Mouse (Mus musculus) MEL (cell line): ENCODE measurements at regions not wholly inside any gene's neighbourhood (a gene's known extent, or its start where the extent isn't known, plus 50 kb on each side); places are given as distances from the start of the nearest gene placed in this dataset.

Experiments
- DNase-seq: peaks from one replicate; pipeline ENCODE4 v3.0.0; 2011; ENCODE audit warnings: low read depth, low spot score
- H3K27ac ChIP-seq: 2 replicates; pipeline ENCODE4 v1.5.1; 2012; ENCODE audit warnings: low read depth, mild to moderate bottlenecking, control low read depth, low read length, moderate library complexity; ENCODE audit not compliant: control insufficient read depth
- H3K27me3 ChIP-seq, 2 experiments: fragments of 150-350 bp in 1 of 2; sonication (generic) in 1 of 2; 2 replicates each; pipeline ENCODE4 v1.6.1; 2012; ENCODE audit warnings: low read length in 2 of 2, mild to moderate bottlenecking in 2 of 2, improper control_type of control experiment in 1 of 2, moderate library complexity in 1 of 2; ENCODE audit not compliant: insufficient read depth in 2 of 2, control insufficient read depth in 1 of 2
- H3K36me3 ChIP-seq, 2 experiments: 2 replicates each; pipeline ENCODE4 v1.6.1; 2012 to 2014; ENCODE audit warnings: low read length in 2 of 2, improper control_type of control experiment in 1 of 2, inconsistent platforms in 1 of 2, mild to moderate bottlenecking in 1 of 2; ENCODE audit not compliant: insufficient read depth in 2 of 2, control insufficient read depth in 1 of 2
- H3K4me1 ChIP-seq, 2 experiments: fragments of 150-350 bp in 1 of 2; sonication (generic) in 1 of 2; 2 replicates each; pipeline ENCODE4 v1.6.1; 2012; ENCODE audit warnings: low read length in 2 of 2, improper control_type of control experiment in 1 of 2, mild to moderate bottlenecking in 1 of 2; ENCODE audit not compliant: insufficient read depth in 2 of 2, control insufficient read depth in 1 of 2
- H3K4me3 ChIP-seq, 2 experiments: fragments of 150-350 bp in 1 of 2; sonication (generic) in 1 of 2; 2 replicates each; pipeline ENCODE4 v1.5.1; 2012; ENCODE audit warnings: low read depth in 2 of 2, low read length in 2 of 2, mild to moderate bottlenecking in 2 of 2, moderate library complexity in 2 of 2, control low read depth in 1 of 2, improper control_type of control experiment in 1 of 2; ENCODE audit not compliant: control insufficient read depth in 1 of 2, insufficient read depth in 1 of 2
- H3K79me2 ChIP-seq: 2 replicates; pipeline ENCODE4 v1.6.1; 2012; ENCODE audit warnings: mild to moderate bottlenecking, low read length, moderate library complexity; ENCODE audit not compliant: control insufficient read depth, poor library complexity, insufficient read depth
- H3K9ac ChIP-seq: 2 replicates; pipeline ENCODE4 v1.6.1; 2012; ENCODE audit warnings: low read depth, mild to moderate bottlenecking, control low read depth, low read length, moderate library complexity; ENCODE audit not compliant: control insufficient read depth, poor library complexity, severe bottlenecking
- H3K9me3 ChIP-seq: fragments of 150-350 bp; sonication (generic); replicated peaks from 2 replicates; pipeline ENCODE4 v1.6.1; 2012; ENCODE audit warnings: mild to moderate bottlenecking, low read length, improper control_type of control experiment, moderate library complexity; ENCODE audit not compliant: insufficient read depth
- CHD2 ChIP-seq: IDR thresholded peaks from 2 replicates; pipeline ENCODE4 v1.6.1; 2011; ENCODE audit warnings: low read length, improper control_type of control experiment
- CTCF ChIP-seq, 3 experiments: IDR thresholded peaks in 2 of 3; conservative IDR thresholded peaks in 1 of 3; 2 replicates each; pipeline ENCODE4 v1.5.1; 2011 to 2012; ENCODE audit warnings: low read length in 3 of 3, low read depth in 2 of 3, mild to moderate bottlenecking in 2 of 3, improper control_type of control experiment in 1 of 3, inconsistent platforms in 1 of 3, mixed read lengths in 1 of 3, moderate library complexity in 1 of 3; ENCODE audit not compliant: control insufficient read depth in 1 of 3, insufficient read depth in 1 of 3, poor library complexity in 1 of 3, severe bottlenecking in 1 of 3
- ELF1 ChIP-seq: IDR thresholded peaks from 2 replicates; pipeline ENCODE4 v1.6.1; 2014; ENCODE audit warnings: low read depth, mild to moderate bottlenecking, inconsistent platforms, low read length, improper control_type of control experiment, moderate library complexity
- EP300 ChIP-seq, 2 experiments: IDR thresholded peaks; 2 replicates each; pipeline ENCODE4 v1.6.1; 2011; ENCODE audit warnings: improper control_type of control experiment in 2 of 2, low read length in 2 of 2, low read depth in 1 of 2, mild to moderate bottlenecking in 1 of 2
- ETS1 ChIP-seq: IDR thresholded peaks from 2 replicates; pipeline ENCODE4 v1.6.1; 2012; ENCODE audit warnings: low read depth, mild to moderate bottlenecking, inconsistent platforms, low read length, improper control_type of control experiment, moderate library complexity
- GATA1 ChIP-seq: IDR thresholded peaks from 2 replicates; pipeline ENCODE4 v1.6.1; 2011; ENCODE audit warnings: low read depth, low read length, improper control_type of control experiment
- HCFC1 ChIP-seq: IDR thresholded peaks from 2 replicates; pipeline ENCODE4 v1.6.1; 2012; ENCODE audit warnings: low read depth, mild to moderate bottlenecking, inconsistent platforms, low read length, improper control_type of control experiment, moderate library complexity
- JUND ChIP-seq: IDR thresholded peaks from 2 replicates; pipeline ENCODE4 v1.6.1; 2011; ENCODE audit warnings: low read depth, mild to moderate bottlenecking, improper control_type of control experiment, low read length
- MAFK ChIP-seq: IDR thresholded peaks from 2 replicates; pipeline ENCODE4 v1.6.1; 2011; ENCODE audit warnings: low read depth, mild to moderate bottlenecking, low read length, improper control_type of control experiment, borderline replicate concordance
- MAX ChIP-seq: IDR thresholded peaks from 2 replicates; pipeline ENCODE4 v1.6.1; 2011; ENCODE audit warnings: low read length, improper control_type of control experiment
- MEF2A ChIP-seq: IDR thresholded peaks from 2 replicates; pipeline ENCODE4 v1.6.1; 2014; ENCODE audit warnings: low read depth, mild to moderate bottlenecking, inconsistent platforms, low read length, improper control_type of control experiment; ENCODE audit not compliant: poor library complexity, insufficient replicate concordance, severe bottlenecking; ENCODE audit errors: extremely low read depth
- MYC ChIP-seq: IDR thresholded peaks from 2 replicates; pipeline ENCODE4 v1.6.1; 2011; ENCODE audit warnings: low read depth, mild to moderate bottlenecking, low read length, improper control_type of control experiment, moderate library complexity
- RCOR1 ChIP-seq: IDR thresholded peaks from 2 replicates; pipeline ENCODE4 v1.6.1; 2012; ENCODE audit warnings: low read depth, mild to moderate bottlenecking, inconsistent platforms, low read length, improper control_type of control experiment
- SIN3A ChIP-seq: IDR thresholded peaks from 2 replicates; pipeline ENCODE4 v1.6.1; 2012; ENCODE audit warnings: low read length, improper control_type of control experiment, inconsistent platforms
- SMC3 ChIP-seq: IDR thresholded peaks from 2 replicates; pipeline ENCODE4 v1.6.1; 2011; ENCODE audit warnings: low read depth, low read length, improper control_type of control experiment
- TAL1 ChIP-seq: IDR thresholded peaks from 2 replicates; pipeline ENCODE4 v1.6.1; 2012; ENCODE audit warnings: mild to moderate bottlenecking, inconsistent platforms, low read length, moderate library complexity, mixed read lengths
- TBP ChIP-seq: IDR thresholded peaks from 2 replicates; pipeline ENCODE4 v1.8.0; 2011; ENCODE audit warnings: low read depth, low read length, improper control_type of control experiment
- TCF12 ChIP-seq: IDR thresholded peaks from 2 replicates; pipeline ENCODE4 v1.6.1; 2014; ENCODE audit warnings: low read depth, mild to moderate bottlenecking, inconsistent platforms, low read length, improper control_type of control experiment, moderate library complexity
- USF1 ChIP-seq: IDR thresholded peaks from 2 replicates; pipeline ENCODE4 v1.6.1; 2014; ENCODE audit warnings: low read depth, mild to moderate bottlenecking, inconsistent platforms, low read length, improper control_type of control experiment, moderate library complexity
- ZNF384 ChIP-seq: IDR thresholded peaks from 2 replicates; pipeline ENCODE4 v1.6.1; 2012; ENCODE audit warnings: low read depth, mild to moderate bottlenecking, inconsistent platforms, low read length, improper control_type of control experiment

DNA sequence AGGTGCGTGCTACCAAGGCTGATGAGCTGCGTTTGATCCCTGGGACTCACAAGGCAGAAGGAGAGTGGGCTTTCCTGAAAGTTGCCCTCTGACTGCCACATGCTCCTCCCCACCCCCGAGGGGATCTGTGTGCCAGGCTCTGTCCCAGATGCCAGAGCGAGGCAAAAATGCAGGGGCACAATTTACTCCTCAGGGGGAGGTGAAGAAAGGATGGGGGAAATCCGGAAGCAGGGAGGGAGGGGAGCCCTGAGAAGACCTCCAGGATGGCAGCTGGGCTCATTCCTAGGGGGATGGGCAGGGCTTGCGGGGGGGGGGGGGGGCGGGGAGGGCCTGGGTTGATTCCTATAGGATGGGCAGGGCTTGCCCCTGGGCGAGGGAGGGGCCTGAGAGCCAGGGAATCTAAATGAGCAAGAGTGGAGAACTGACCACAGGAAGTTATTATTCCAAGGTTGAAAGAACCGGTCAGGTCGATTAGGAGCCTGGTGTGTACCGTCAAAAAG, 257.5 kb downstream of the Gm49356 start:
- Histone ChIP-seq H3K79me2 (no peaks in the 10 kb centered on the region), H3K4me1 (peaks cover 0 to 14% of the 10 kb centered on the region in 2 experiments; a peak in 2 of 4 replicates), H3K9ac (no peak overlapping the region), H3K27me3 (no peaks in the 10 kb centered on the region), H3K27ac (no peak overlapping the region), H3K36me3 (peaks cover 0 to 3% of the 10 kb centered on the region in 2 experiments; a peak in 1 of 4 replicates), H3K9me3 (no peaks in the 10 kb centered on the region), H3K4me3 (no peak overlapping the region)
- DNase-seq: no peak
- TF ChIP-seq MEF2A: no peak
- no peak for TF ChIP-seq MYC
- TF ChIP-seq RCOR1: no peak
- no peak for TF ChIP-seq TAL1
- TF ChIP-seq CHD2: no peak
- TF ChIP-seq SMC3: no peak
- TF ChIP-seq MAX: no peak
- TF ChIP-seq ELF1: no peak
- no peak for TF ChIP-seq ZNF384
- TF ChIP-seq MAFK: no peak
- TF ChIP-seq TBP: no peak
- TF ChIP-seq TCF12: no peak
- TF ChIP-seq SIN3A: no peak
- TF ChIP-seq USF1: no peak
- no peak for TF ChIP-seq ETS1
- TF ChIP-seq HCFC1: no peak
- no peak for TF ChIP-seq CTCF (IDR thresholded peaks at IDR 0.05 in 2 of 3, conservative IDR thresholded peaks at IDR 0.05 in 1 of 3; ENCODE audit: control insufficient read depth in 1 of 3, insufficient read depth in 1 of 3, low read depth in 2 of 3, low read length in 3 of 3, poor library complexity in 1 of 3, severe bottlenecking in 1 of 3)
- no peak for TF ChIP-seq EP300 (IDR thresholded peaks at IDR 0.05; ENCODE audit: low read depth in 1 of 2, low read length in 2 of 2)
- TF ChIP-seq, all 39 proteins: peak for 0

DNA sequence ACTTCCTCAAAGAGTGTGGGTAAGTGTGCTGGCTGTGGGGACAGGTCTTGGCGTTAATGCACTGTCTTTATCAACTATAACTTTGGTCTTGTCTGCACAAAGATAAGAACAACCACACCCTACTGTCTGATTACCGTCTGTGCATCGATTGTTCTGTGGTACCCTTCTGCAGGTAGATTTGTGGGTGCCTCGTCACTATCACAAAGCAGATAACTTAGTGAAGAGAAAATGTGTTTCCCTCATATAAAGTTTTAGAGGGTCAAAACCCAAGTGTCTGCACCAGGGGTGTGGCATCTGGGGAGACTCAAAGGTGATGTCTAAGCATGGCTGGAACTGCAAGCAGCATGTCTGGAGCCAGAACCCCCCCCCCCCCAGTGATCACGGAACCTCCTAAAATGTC, 259.4 kb downstream of the Gm49356 start:
- Histone ChIP-seq H3K79me2 (no peaks in the 10 kb centered on the region), H3K9me3 (no peaks in the 10 kb centered on the region), H3K9ac (no peak overlapping the region), H3K4me3 (no peak overlapping the region), H3K27me3 (peaks cover 2% of the 10 kb centered on the region in 2 experiments; a peak in 2 of 4 replicates), H3K4me1 (peaks cover 0 to 14% of the 10 kb centered on the region in 2 experiments; a peak in 2 of 4 replicates), H3K27ac (no peak overlapping the region), H3K36me3 (peaks cover 0 to 3% of the 10 kb centered on the region in 2 experiments; a peak in 1 of 4 replicates)
- TF ChIP-seq JUND (no peak), MAFK (no peak), GATA1 (peak; percentile 56; the same call in 1 of the 2 replicates), TCF12 (peak; percentile 35; the same call in 1 of the 2 replicates), EP300 (IDR thresholded peaks at IDR 0.05; ENCODE audit: low read depth in 1 of 2, low read length in 2 of 2) (peak; percentile 32 to 50; a peak in 3 of 4 replicates)
- peak; percentile 20 for DNase-seq
